Mouse (Mus musculus) lung, embryonic 16.5 days (tissue): ENCODE measurements at regions not wholly inside any gene's neighbourhood (a gene's known extent, or its start where the extent isn't known, plus 50 kb on each side); places are given as distances from the start of the nearest gene placed in this dataset.

Experiments
- ATAC-seq: fragments of 200-750 bp; cut with Nextera tagmentation; 2 replicates; pipeline ENCODE4 v1.8.0; 2017; ENCODE audit warnings: low read depth, mild to moderate bottlenecking, moderate library complexity
- H3K27ac ChIP-seq: fragments of 300-500 bp; sonication (generic); 2 replicates; pipeline ENCODE4 v1.5.1; 2014; ENCODE audit warnings: mild to moderate bottlenecking, control low read depth, low read length
- H3K27me3 ChIP-seq: fragments of 300-500 bp; sonication (generic); 2 replicates; pipeline ENCODE4 v1.6.1; 2014; ENCODE audit warnings: low read depth, low read length, mixed read lengths; ENCODE audit not compliant: control insufficient read depth, insufficient read depth
- H3K36me3 ChIP-seq: fragments of 300-500 bp; sonication (generic); 2 replicates; pipeline ENCODE4 v1.6.1; 2014; ENCODE audit warnings: low read length; ENCODE audit not compliant: control insufficient read depth, insufficient read depth
- H3K4me1 ChIP-seq: fragments of 300-500 bp; sonication (generic); replicated peaks from 2 replicates; pipeline ENCODE4 v1.6.1; 2014; ENCODE audit warnings: low read length, mixed read lengths; ENCODE audit not compliant: control insufficient read depth, insufficient read depth
- H3K4me2 ChIP-seq: fragments of 300-500 bp; sonication (generic); 2 replicates; pipeline ENCODE4 v1.6.1; 2014; ENCODE audit warnings: low read depth, low read length, control low read depth
- H3K4me3 ChIP-seq: fragments of 300-500 bp; sonication (generic); 2 replicates; pipeline ENCODE4 v1.5.1; 2014; ENCODE audit warnings: mild to moderate bottlenecking, low read length, control low read depth
- H3K9ac ChIP-seq: fragments of 300-500 bp; sonication (generic); 2 replicates; pipeline ENCODE4 v1.6.1; 2014; ENCODE audit warnings: low read length, control low read depth
- H3K9me3 ChIP-seq: fragments of 300-500 bp; sonication (generic); 2 replicates; pipeline ENCODE4 v1.6.1; 2016; ENCODE audit warnings: low read length; ENCODE audit not compliant: control insufficient read depth
- WGBS: fragments of 180-500 bp; shearing (Covaris S2); extraction: QIAGEN DNeasy Blood & Tissue Kit; methylation state at CpG from one replicate; pipeline ENCODE4 v1.1.7; 2014; 5-methylcytosine and 5-hydroxymethylcytosine counted together

- peaks cover 7% of the 10 kb centered on the region for H3K4me1 ChIP-seq
- no peaks in the 10 kb centered on the region for H3K36me3 ChIP-seq
- H3K4me2 ChIP-seq, result no peak overlapping the region
- ATAC-seq, result no peak
- H3K27ac ChIP-seq, result no peak overlapping the region
- no peaks in the 10 kb centered on the region for H3K9me3 ChIP-seq
- no peaks in the 10 kb centered on the region for H3K27me3 ChIP-seq
- WGBS, result 43% methylated on average over 6 of the region's 6 CpGs
- H3K9ac ChIP-seq, result no peak overlapping the region
- H3K4me3 ChIP-seq, result no peak overlapping the region
Observed at GRCm38 (mm10) chr5:76065227-76065626, 74.8 kb upstream of the Srd5a3 start.

DNA sequence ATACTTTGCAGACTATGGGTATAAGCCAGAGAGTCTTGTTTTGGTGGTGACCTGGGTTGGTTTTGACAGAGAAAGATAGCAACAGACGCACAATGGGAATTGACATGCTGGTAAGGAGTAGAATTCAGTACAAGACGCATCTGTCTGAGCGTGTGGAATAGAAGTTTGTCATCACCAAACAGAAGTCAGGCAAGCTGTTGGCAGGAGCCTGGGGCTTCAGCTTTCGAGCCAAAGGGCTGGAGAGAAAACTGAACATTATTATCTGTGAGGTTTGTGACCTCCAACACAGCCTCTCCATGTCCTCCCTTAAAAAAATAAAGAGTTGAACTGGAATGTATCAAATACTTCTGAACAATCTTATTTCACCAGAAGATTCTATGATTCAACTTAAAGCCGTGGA, 75.4 kb upstream of the Srd5a3 start:
- 37% methylated on average over 5 of the region's 5 CpGs for WGBS
- Histone ChIP-seq H3K36me3 (no peaks in the 10 kb centered on the region), H3K9ac (no peak overlapping the region), H3K4me2 (no peak overlapping the region), H3K4me1 (peaks cover 7% of the 10 kb centered on the region), H3K4me3 (no peak overlapping the region), H3K9me3 (no peaks in the 10 kb centered on the region), H3K27me3 (no peaks in the 10 kb centered on the region), H3K27ac (no peak overlapping the region)
- no peak for ATAC-seq

DNA sequence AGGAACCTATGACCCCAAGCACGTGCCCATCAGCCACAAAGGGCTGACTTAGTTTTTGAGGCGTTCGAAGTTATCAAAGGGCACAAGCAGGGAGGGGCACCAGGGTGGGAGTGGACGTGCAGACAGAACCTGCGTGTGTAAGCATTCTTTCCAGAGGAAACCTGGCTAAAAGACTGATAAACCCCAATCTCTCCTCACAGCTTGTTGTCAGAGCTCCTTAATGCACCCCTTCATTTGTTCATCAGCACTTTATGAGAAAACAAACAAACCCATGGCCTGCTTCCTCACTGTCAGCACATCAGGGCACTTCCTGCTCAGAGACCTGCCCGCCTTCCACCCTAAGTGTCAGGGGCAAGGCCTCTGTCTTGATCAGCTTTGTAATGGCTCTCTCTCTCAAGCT, 76.6 kb upstream of the Srd5a3 start:
- Histone ChIP-seq H3K9ac (no peak overlapping the region), H3K9me3 (no peaks in the 10 kb centered on the region), H3K27ac (no peak overlapping the region), H3K27me3 (no peaks in the 10 kb centered on the region), H3K4me1 (peaks cover 7% of the 10 kb centered on the region), H3K4me2 (no peak overlapping the region), H3K4me3 (no peak overlapping the region), H3K36me3 (no peaks in the 10 kb centered on the region)
- 35% methylated on average over 6 of the region's 6 CpGs for WGBS
- no peak for ATAC-seq

DNA sequence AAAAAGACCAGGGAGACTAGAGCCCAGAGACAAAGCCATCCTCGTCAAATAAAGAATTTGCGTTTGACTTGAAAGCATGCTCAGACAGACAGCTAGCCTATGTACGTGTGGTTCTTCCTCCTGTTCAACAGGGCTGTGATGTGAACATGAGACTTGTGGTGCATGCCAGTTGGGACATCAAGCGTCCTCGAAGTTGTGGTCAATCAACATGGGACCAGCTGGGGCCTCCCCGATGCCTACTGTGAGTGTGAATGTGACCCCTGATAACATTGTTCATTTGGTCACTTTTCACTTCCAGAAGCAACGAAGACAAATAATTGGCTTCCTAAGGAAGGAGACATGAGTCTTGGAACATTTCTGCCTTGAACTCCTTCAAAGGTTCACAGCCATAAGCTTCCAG, 79.8 kb upstream of the Kdr start:
- H3K4me3 ChIP-seq, result no peak overlapping the region
- no peak overlapping the region for H3K9ac ChIP-seq
- no peaks in the 10 kb centered on the region for H3K4me1 ChIP-seq
- no peak overlapping the region for H3K27ac ChIP-seq
- no peaks in the 10 kb centered on the region for H3K36me3 ChIP-seq
- 60% methylated on average over 7 of the region's 7 CpGs for WGBS
- H3K9me3 ChIP-seq, result no peaks in the 10 kb centered on the region
- no peaks in the 10 kb centered on the region for H3K27me3 ChIP-seq
- no peak for ATAC-seq
- H3K4me2 ChIP-seq, result no peak overlapping the region

DNA sequence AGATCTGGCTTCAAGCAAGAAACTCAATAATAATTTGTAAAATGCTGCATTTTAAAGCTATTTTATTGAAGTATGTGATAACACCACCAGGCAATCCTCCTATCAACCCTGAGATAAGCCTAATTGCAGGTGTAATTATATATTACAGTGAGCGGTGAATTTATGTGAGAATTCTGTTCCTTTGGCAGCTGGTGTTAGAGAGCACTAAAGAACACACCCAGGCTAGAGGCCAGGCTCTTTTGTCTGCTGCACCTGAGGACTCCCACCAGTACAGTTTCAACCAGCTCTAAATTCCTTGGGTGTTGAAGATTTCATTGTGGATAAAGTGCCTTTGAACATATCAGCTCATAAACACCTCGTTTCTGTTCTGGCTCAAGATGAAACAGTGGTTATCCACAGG, 77.6 kb upstream of the Kdr start:
- H3K27ac ChIP-seq, result no peak overlapping the region
- H3K36me3 ChIP-seq, result no peaks in the 10 kb centered on the region
- ATAC-seq, result no peak
- H3K9me3 ChIP-seq, result no peaks in the 10 kb centered on the region
- H3K4me1 ChIP-seq, result no peaks in the 10 kb centered on the region
- H3K4me2 ChIP-seq, result no peak overlapping the region
- no peaks in the 10 kb centered on the region for H3K27me3 ChIP-seq
- H3K4me3 ChIP-seq, result no peak overlapping the region
- no peak overlapping the region for H3K9ac ChIP-seq
- 87% methylated on average over 2 of the region's 2 CpGs for WGBS

DNA sequence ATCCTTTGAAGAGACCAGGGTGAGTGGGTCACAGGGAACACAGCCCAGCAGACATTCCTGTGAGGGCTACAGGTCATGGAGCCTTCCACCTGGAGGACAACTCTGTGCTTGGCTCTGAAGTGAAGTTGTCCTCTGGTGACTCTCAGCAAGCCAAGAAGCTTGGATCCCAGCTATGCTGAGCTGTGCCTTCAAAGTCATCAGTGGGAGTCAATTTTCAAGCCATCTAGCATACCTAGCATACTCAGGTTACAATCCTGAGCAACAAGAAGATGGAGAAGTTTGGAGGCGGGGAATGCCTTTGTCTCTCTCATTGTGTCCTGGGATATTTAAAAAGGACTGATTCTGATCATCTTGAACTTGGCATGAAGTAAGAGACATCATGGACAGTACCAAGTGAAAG, 74.5 kb upstream of the Kdr start:
- no peaks in the 10 kb centered on the region for H3K27me3 ChIP-seq
- no peaks in the 10 kb centered on the region for H3K4me1 ChIP-seq
- H3K27ac ChIP-seq, result no peak overlapping the region
- no peaks in the 10 kb centered on the region for H3K36me3 ChIP-seq
- WGBS, result 89% methylated on average over 1 of the region's 1 CpGs
- no peak overlapping the region for H3K9ac ChIP-seq
- no peak overlapping the region for H3K4me2 ChIP-seq
- no peak for ATAC-seq
- H3K9me3 ChIP-seq, result no peaks in the 10 kb centered on the region
- H3K4me3 ChIP-seq, result no peak overlapping the region

- H3K27me3 ChIP-seq, result no peaks in the 10 kb centered on the region
- H3K36me3 ChIP-seq, result no peaks in the 10 kb centered on the region
- 87% methylated on average over 2 of the region's 2 CpGs for WGBS
- H3K4me1 ChIP-seq, result no peaks in the 10 kb centered on the region
- no peak overlapping the region for H3K27ac ChIP-seq
- H3K4me2 ChIP-seq, result no peak overlapping the region
- no peaks in the 10 kb centered on the region for H3K9me3 ChIP-seq
- no peak overlapping the region for H3K4me3 ChIP-seq
- ATAC-seq, result no peak
- H3K9ac ChIP-seq, result no peak overlapping the region
Observed at GRCm38 (mm10) chr5:76051658-76052057, 73.4 kb upstream of the Kdr start.

GRCm38 (mm10) chr5:76048103-76048874, 70.0 kb upstream of the Kdr start:
- H3K27me3 ChIP-seq, result no peaks in the 10 kb centered on the region
- H3K9ac ChIP-seq, result no peak overlapping the region
- ATAC-seq, result no peak
- no peaks in the 10 kb centered on the region for H3K4me1 ChIP-seq
- no peak overlapping the region for H3K27ac ChIP-seq
- H3K4me3 ChIP-seq, result no peak overlapping the region
- no peaks in the 10 kb centered on the region for H3K36me3 ChIP-seq
- H3K4me2 ChIP-seq, result no peak overlapping the region
- no peaks in the 10 kb centered on the region for H3K9me3 ChIP-seq
- WGBS, result 69% methylated on average over 9 of the region's 9 CpGs

GRCm38 (mm10) chr5:76043521-76044510, 65.6 kb upstream of the Kdr start:
- WGBS, result 62% methylated on average over 14 of the region's 14 CpGs
- Histone ChIP-seq H3K4me2 (no peak overlapping the region), H3K4me3 (no peak overlapping the region), H3K27ac (no peak overlapping the region), H3K27me3 (no peaks in the 10 kb centered on the region), H3K4me1 (no peaks in the 10 kb centered on the region), H3K9ac (no peak overlapping the region), H3K9me3 (no peaks in the 10 kb centered on the region), H3K36me3 (no peaks in the 10 kb centered on the region)
- ATAC-seq, result no peak
